Mouse (Mus musculus): ENCODE measurements around the gene Dgkz. TPM values are rescaled to one million over a fixed set of nuclear protein-coding genes. Genes with fewer than 3 reads are reported as not detected.
A peak's percentile ranks its signal among the peaks of the same experiment; 100 is the strongest.

Dgkz gene
- polyA plus RNA-seq, 1 experiment from 2014 or later, result 46.4 TPM

DNA sequence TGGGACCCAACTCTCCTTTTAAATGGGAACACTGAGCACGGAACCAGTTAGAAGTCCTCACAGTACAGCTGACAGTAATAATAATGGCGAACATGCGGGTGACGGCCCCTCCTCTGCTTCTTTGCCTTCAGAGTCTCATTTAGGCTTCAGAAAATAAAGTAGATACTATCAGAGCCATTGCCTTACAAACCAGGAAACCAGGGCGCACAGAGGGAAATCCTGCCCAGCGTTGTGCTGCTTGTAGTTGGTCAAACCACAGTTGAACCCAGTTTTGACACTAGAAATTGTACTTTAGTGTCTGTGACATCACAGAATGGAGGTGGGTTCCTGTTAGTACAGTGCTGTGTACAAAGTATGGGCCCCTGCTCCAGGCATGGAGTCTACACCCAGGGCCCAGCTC, 38.6 kb upstream of the Dgkz start:
- no peak overlapping the region for H3K4me3 ChIP-seq (ENCODE audit: low read length)
- no peak overlapping the region for H3K9ac ChIP-seq (ENCODE audit: low read depth, low read length)
- H3K27ac ChIP-seq (ENCODE audit: low read length), result no peak overlapping the region
- H3K4me2 ChIP-seq (ENCODE audit: low read depth, low read length), result no peak overlapping the region
- no peak for ATAC-seq
- no peaks in the 10 kb centered on the region for H3K36me3 ChIP-seq (ENCODE audit: control insufficient read depth, insufficient read depth, low read length)
- no peaks in the 10 kb centered on the region for H3K27me3 ChIP-seq (replicated peaks; ENCODE audit: control insufficient read depth, insufficient read depth, low read length)
- WGBS, result 90% methylated on average over 6 of the region's 6 CpGs
- H3K9me3 ChIP-seq (ENCODE audit: control insufficient read depth, low read length), result no peaks in the 10 kb centered on the region
- H3K4me1 ChIP-seq (ENCODE audit: control insufficient read depth, insufficient read depth, low read length), result peaks cover 37% of the 10 kb centered on the region

DNA sequence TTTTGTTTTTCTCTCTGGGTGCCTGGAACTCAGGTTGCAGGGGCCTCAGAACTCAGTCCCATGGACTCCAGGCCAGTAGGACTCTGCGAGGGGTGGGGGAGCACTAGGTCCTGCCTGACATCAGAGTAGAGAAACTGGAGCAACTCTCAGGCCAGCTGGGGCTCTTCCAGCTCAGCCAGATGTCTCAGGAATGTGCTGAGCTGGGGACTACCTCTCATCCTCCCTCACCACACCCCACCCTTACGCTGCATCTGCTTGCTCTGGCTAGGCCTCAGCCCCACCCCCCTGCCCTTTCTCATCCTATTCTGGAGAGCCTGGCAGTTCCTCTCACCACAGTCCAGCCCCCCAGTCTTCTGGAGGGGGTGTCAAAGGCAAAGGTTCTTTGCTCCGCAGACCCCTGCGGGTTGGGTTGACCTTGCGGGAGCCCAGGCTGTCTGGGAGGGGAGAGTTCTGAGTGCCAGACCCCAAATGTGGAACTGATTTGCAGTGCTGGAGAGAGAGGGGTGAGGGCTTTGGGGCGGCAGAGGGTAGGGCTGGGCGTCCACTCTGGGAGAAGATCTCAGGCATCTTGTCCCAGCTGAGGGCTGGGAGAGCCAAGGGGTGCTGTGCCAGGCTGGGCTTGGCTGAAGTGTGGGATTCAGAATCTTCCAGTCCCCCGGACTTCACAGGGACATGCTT, 37.2 kb upstream of the Dgkz start:
- H3K4me1 ChIP-seq (ENCODE audit: control insufficient read depth, insufficient read depth, low read length), result peaks cover 35% of the 10 kb centered on the region
- no peaks in the 10 kb centered on the region for H3K27me3 ChIP-seq (replicated peaks; ENCODE audit: control insufficient read depth, insufficient read depth, low read length)
- H3K4me3 ChIP-seq (ENCODE audit: low read length), result no peak overlapping the region
- peak overlapping the region; percentile 10 for H3K4me2 ChIP-seq (ENCODE audit: low read depth, low read length)
- H3K36me3 ChIP-seq (ENCODE audit: control insufficient read depth, insufficient read depth, low read length), result no peaks in the 10 kb centered on the region
- H3K9ac ChIP-seq (ENCODE audit: low read depth, low read length), result peak overlapping the region; percentile 33; the same call in 1 of the 2 replicates
- 33% methylated on average over 8 of the region's 8 CpGs for WGBS
- H3K27ac ChIP-seq (ENCODE audit: low read length), result peak overlapping the region; percentile 72
- no peaks in the 10 kb centered on the region for H3K9me3 ChIP-seq (ENCODE audit: control insufficient read depth, low read length)
- peak; percentile 55 for ATAC-seq

- H3K4me3 ChIP-seq (ENCODE audit: low read length), result no peak overlapping the region
- no peaks in the 10 kb centered on the region for H3K27me3 ChIP-seq (replicated peaks; ENCODE audit: control insufficient read depth, insufficient read depth, low read length)
- no peak overlapping the region for H3K4me2 ChIP-seq (ENCODE audit: low read depth, low read length)
- no peak overlapping the region for H3K9ac ChIP-seq (ENCODE audit: low read depth, low read length)
- H3K9me3 ChIP-seq (ENCODE audit: control insufficient read depth, low read length), result no peaks in the 10 kb centered on the region
- no peaks in the 10 kb centered on the region for H3K36me3 ChIP-seq (ENCODE audit: control insufficient read depth, insufficient read depth, low read length)
- ATAC-seq, result no peak
- H3K27ac ChIP-seq (ENCODE audit: low read length), result peak overlapping the region; percentile 47
- peaks cover 39% of the 10 kb centered on the region for H3K4me1 ChIP-seq (ENCODE audit: control insufficient read depth, insufficient read depth, low read length)
- 75% methylated on average over 12 of the region's 12 CpGs for WGBS
These were observed 36.0 kb upstream of the Dgkz start for GRCm38 (mm10) chr2:92011424-92012353.

GRCm38 (mm10) chr2:92008623-92009404, 33.1 kb upstream of the Dgkz start:
- no peaks in the 10 kb centered on the region for H3K36me3 ChIP-seq (ENCODE audit: control insufficient read depth, insufficient read depth, low read length)
- H3K4me2 ChIP-seq (ENCODE audit: low read depth, low read length), result peak overlapping the region; percentile 84
- ATAC-seq, result peak; percentile 16
- peak overlapping the region; percentile 72 for H3K9ac ChIP-seq (ENCODE audit: low read depth, low read length)
- no peaks in the 10 kb centered on the region for H3K9me3 ChIP-seq (ENCODE audit: control insufficient read depth, low read length)
- H3K4me1 ChIP-seq (ENCODE audit: control insufficient read depth, insufficient read depth, low read length), result peaks cover 36% of the 10 kb centered on the region
- peak overlapping the region; percentile 55 for H3K4me3 ChIP-seq (ENCODE audit: low read length)
- no peaks in the 10 kb centered on the region for H3K27me3 ChIP-seq (replicated peaks; ENCODE audit: control insufficient read depth, insufficient read depth, low read length)
- WGBS, result 5% methylated on average over 20 of the region's 20 CpGs
- H3K27ac ChIP-seq (ENCODE audit: low read length), result peak overlapping the region; percentile 60

- peak; percentile 95 for ATAC-seq
- Histone ChIP-seq H3K4me2 (ENCODE audit: low read depth, low read length) (peak overlapping the region; percentile 84), H3K27me3 (replicated peaks; ENCODE audit: control insufficient read depth, insufficient read depth, low read length) (no peaks in the 10 kb centered on the region), H3K9ac (ENCODE audit: low read depth, low read length) (peak overlapping the region; percentile 72), H3K4me1 (ENCODE audit: control insufficient read depth, insufficient read depth, low read length) (peaks cover 31% of the 10 kb centered on the region), H3K27ac (ENCODE audit: low read length) (peak overlapping the region; percentile 85), H3K9me3 (ENCODE audit: control insufficient read depth, low read length) (no peaks in the 10 kb centered on the region), H3K36me3 (ENCODE audit: control insufficient read depth, insufficient read depth, low read length) (no peaks in the 10 kb centered on the region), H3K4me3 (ENCODE audit: low read length) (peak overlapping the region; percentile 55)
- WGBS, result 1% methylated on average over 34 of the region's 34 CpGs
These were observed 32.4 kb upstream of the Dgkz start for GRCm38 (mm10) chr2:92007933-92008622.

DNA sequence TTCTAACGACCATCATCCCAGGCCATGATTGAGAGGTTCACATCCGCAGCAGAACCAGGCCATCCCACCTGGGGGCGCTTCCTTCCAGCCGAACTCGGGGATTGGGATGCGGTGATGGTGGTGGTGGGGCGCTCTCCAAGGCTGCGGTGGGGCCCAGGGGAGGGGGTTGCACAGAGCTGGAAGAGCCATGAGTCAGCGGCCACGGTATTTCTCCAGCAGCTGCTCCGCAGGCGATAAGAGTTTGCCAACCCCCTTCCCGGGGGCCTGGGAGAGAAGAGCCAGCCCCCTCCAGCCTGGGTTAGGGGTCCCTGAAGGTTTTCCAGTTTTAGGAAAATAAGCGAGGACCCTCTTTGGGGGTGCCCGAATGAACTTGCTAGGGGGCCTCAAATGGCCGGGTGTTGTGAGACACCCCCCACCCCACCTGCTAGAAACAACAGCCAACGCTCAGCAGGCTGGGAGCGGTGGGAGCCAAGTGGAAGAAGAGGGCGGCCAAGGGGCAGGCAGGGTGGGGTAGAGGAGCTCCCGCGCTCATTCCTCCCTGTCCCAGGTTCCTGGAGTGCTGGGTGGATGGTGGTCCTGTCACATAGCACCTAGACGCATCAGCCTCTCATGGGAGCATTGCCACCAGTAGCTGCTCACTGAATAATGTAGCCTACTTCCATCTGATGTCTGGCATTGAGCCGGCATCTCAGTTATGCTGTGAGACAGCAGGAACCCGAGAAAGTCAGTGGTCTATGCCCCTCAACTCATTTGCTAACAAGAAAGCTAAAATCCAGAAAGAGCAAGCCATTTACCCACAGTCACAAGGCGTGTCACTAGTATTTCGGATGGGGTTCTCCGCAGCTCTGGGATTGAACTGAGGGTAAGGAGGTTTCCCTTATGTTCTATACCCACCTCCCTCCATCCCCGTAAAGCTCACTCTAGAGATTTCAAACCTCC, 31.6 kb upstream of the Dgkz start:
- no peaks in the 10 kb centered on the region for H3K36me3 ChIP-seq (ENCODE audit: control insufficient read depth, insufficient read depth, low read length)
- peak overlapping the region; percentile 66 for H3K9ac ChIP-seq (ENCODE audit: low read depth, low read length)
- H3K4me3 ChIP-seq (ENCODE audit: low read length), result peak overlapping the region; percentile 55
- H3K9me3 ChIP-seq (ENCODE audit: control insufficient read depth, low read length), result no peaks in the 10 kb centered on the region
- peak overlapping the region; percentile 85 for H3K27ac ChIP-seq (ENCODE audit: low read length)
- WGBS, result 2% methylated on average over 28 of the region's 28 CpGs
- peak overlapping the region; percentile 84 for H3K4me2 ChIP-seq (ENCODE audit: low read depth, low read length)
- ATAC-seq, result peak; percentile 31
- H3K4me1 ChIP-seq (ENCODE audit: control insufficient read depth, insufficient read depth, low read length), result peaks cover 23% of the 10 kb centered on the region
- H3K27me3 ChIP-seq (replicated peaks; ENCODE audit: control insufficient read depth, insufficient read depth, low read length), result no peaks in the 10 kb centered on the region

DNA sequence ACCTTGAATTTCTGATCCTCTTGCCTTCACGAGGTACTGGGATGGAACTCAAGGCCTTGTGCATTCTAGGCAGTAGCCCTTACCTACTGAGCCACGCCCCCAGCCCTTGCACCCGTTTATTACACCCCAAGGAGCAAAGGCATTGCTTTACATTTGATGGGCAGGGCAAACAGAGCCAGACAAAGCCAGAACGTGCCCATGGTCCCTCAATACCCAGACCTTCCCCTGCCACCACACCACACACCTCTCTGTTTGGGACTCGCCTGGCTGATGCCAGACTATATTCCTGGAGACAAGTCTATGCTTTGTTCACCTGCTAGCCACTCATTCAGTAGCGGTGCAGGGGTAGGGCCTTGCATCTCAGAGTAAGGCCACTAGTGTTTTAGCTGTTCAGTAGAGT, 30.8 kb upstream of the Dgkz start:
- peak overlapping the region; percentile 66; the same call in 1 of the 2 replicates for H3K9ac ChIP-seq (ENCODE audit: low read depth, low read length)

GRCm38 (mm10) chr2:92004617-92005016, 29.0 kb upstream of the Dgkz start:
- 50% methylated on average over 7 of the region's 7 CpGs for WGBS
- Histone ChIP-seq H3K27me3 (replicated peaks; ENCODE audit: control insufficient read depth, insufficient read depth, low read length) (no peaks in the 10 kb centered on the region), H3K4me2 (ENCODE audit: low read depth, low read length) (no peak overlapping the region), H3K9me3 (ENCODE audit: control insufficient read depth, low read length) (no peaks in the 10 kb centered on the region), H3K9ac (ENCODE audit: low read depth, low read length) (no peak overlapping the region), H3K36me3 (ENCODE audit: control insufficient read depth, insufficient read depth, low read length) (no peaks in the 10 kb centered on the region), H3K4me3 (ENCODE audit: low read length) (no peak overlapping the region), H3K27ac (ENCODE audit: low read length) (0 out of 2 replicates have a peak overlapping the region, but pooled peaks have one; percentile 14), H3K4me1 (ENCODE audit: control insufficient read depth, insufficient read depth, low read length) (peaks cover 19% of the 10 kb centered on the region)
- ATAC-seq, result no peak

More for the DNA sequence above, 30.8 kb upstream of the Dgkz start:
- no peaks in the 10 kb centered on the region for H3K27me3 ChIP-seq (replicated peaks; ENCODE audit: control insufficient read depth, insufficient read depth, low read length)
- H3K4me1 ChIP-seq (ENCODE audit: control insufficient read depth, insufficient read depth, low read length), result peaks cover 19% of the 10 kb centered on the region
- H3K36me3 ChIP-seq (ENCODE audit: control insufficient read depth, insufficient read depth, low read length), result no peaks in the 10 kb centered on the region
- no peak for ATAC-seq
- WGBS, result 50% methylated on average over 6 of the region's 6 CpGs
- no peak overlapping the region for H3K27ac ChIP-seq (ENCODE audit: low read length)
- H3K9me3 ChIP-seq (ENCODE audit: control insufficient read depth, low read length), result no peaks in the 10 kb centered on the region
- peak overlapping the region; percentile 84; the same call in 1 of the 2 replicates for H3K4me2 ChIP-seq (ENCODE audit: low read depth, low read length)
- H3K4me3 ChIP-seq (ENCODE audit: low read length), result 0 out of 2 replicates have a peak overlapping the region, but pooled peaks have one; percentile 55

Measured in intestine, embryonic 16.5 days (tissue).